ENCODE assay signal across 10 mouse cellular contexts in the genomic region with DNA sequence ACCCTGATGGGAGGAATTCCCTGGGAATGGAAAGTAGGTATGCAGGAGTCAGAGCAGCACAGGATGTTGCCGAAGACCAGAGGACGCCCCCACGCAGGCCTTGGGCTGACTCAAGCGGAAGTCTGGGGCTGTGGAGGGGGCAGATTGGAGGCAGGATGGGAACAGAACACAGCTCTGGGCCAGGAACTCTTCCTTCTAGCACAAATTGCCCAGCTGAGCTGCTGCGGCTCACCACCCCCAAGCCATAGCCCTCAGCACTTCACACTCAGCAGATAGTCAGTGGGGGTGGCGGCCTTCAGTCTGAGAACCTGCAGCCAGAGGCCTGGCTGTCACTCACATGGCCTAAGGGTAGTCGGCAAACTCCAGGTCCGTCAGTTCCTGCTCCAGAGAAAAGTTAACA. TPM values are rescaled to one million over a fixed set of nuclear protein-coding genes. Genes with fewer than 3 reads are reported as not detected.
DNase-seq lines count a peak whose midpoint lies in the region; ATAC-seq lines count a peak whose summit lies in the region.
"Had no signal": no experiment of that assay in that cellular context is flagged by ENCODE, and none has a peak within 500 bp of the region (broad histone marks: within the 10 kb centered on the region; RNA-seq: fewer than 3 reads in every experiment).

No protein-coding gene starts in this region.

- no peak overlapping the region for H3K9ac ChIP-seq in intestine, embryonic 16.5 days (ENCODE audit: low read depth, low read length)
- H3K9ac ChIP-seq: forebrain, embryonic 15.5 days had no signal

- no peaks in the 10 kb centered on the region for H3K9me3 ChIP-seq in heart, embryonic 10.5 days
- H3K9me3 ChIP-seq in intestine, embryonic 16.5 days (ENCODE audit: control insufficient read depth, low read length) = no peaks in the 10 kb centered on the region
- H3K9me3 ChIP-seq: forebrain, embryonic 15.5 days had no signal

- no peaks in the 10 kb centered on the region for H3K36me3 ChIP-seq in heart, embryonic 10.5 days
- no peaks in the 10 kb centered on the region for H3K36me3 ChIP-seq in intestine, embryonic 16.5 days (ENCODE audit: control insufficient read depth, insufficient read depth, low read length)
- H3K36me3 ChIP-seq: forebrain, embryonic 15.5 days had no signal

- no peak for DNase-seq in heart, embryonic 10.5 days (ENCODE audit: low spot score)
- DNase-seq in heart, adult 8-10 months (ENCODE audit: low spot score) = no peak
- peak; percentile 35 to 48 for DNase-seq in right cerebral cortex, adult 2 months (ENCODE audit: low spot score in 2 of 2)
- no peak for DNase-seq in right cerebral cortex, postnatal 10 days (ENCODE audit: low spot score in 2 of 2)
- DNase-seq in heart, postnatal 4 days = peak; percentile 65
- DNase-seq in thymus, postnatal 36 days = peak; percentile 52 to 67
- DNase-seq in urinary bladder, postnatal 14 days (ENCODE audit: low spot score) = no peak

- H3K27me3 ChIP-seq in heart, embryonic 10.5 days (ENCODE audit: insufficient read depth, poor library complexity, severe bottlenecking) = no peaks in the 10 kb centered on the region
- H3K27me3 ChIP-seq in intestine, embryonic 16.5 days (replicated peaks; ENCODE audit: control insufficient read depth, insufficient read depth, low read length) = no peaks in the 10 kb centered on the region
- H3K27me3 ChIP-seq: forebrain, embryonic 15.5 days had no signal

- peaks cover 56% of the 10 kb centered on the region for H3K4me1 ChIP-seq in heart, embryonic 10.5 days
- peaks cover 15% of the 10 kb centered on the region; the same call in 1 of the 2 replicates for H3K4me1 ChIP-seq in intestine, embryonic 16.5 days (ENCODE audit: control insufficient read depth, insufficient read depth, low read length)
- H3K4me1 ChIP-seq: forebrain, embryonic 15.5 days had no signal

- peak overlapping the region; percentile 86 for H3K27ac ChIP-seq in heart, embryonic 10.5 days
- H3K27ac ChIP-seq in intestine, embryonic 16.5 days (ENCODE audit: low read length) = no peak overlapping the region
- H3K27ac ChIP-seq: forebrain, embryonic 15.5 days had no signal

- no peak overlapping the region for H3K4me2 ChIP-seq in intestine, embryonic 16.5 days (ENCODE audit: low read depth, low read length)
- H3K4me2 ChIP-seq: forebrain, embryonic 15.5 days had no signal

- no peak overlapping the region for H3K4me3 ChIP-seq in heart, embryonic 10.5 days
- H3K4me3 ChIP-seq in intestine, embryonic 16.5 days (ENCODE audit: low read length) = no peak overlapping the region
- H3K4me3 ChIP-seq: forebrain, embryonic 15.5 days had no signal

- 18% methylated on average over 8 of the region's 8 CpGs for WGBS in heart, embryonic 10.5 days
- WGBS in intestine, embryonic 16.5 days = 56% methylated on average over 8 of the region's 8 CpGs

- ATAC-seq in intestine, embryonic 16.5 days = no peak
- ATAC-seq: forebrain, embryonic 15.5 days; intestine, postnatal 0 days had no signal

RNA-seq across cellular contexts. Expression of gene Dusp5, which starts 21.4 kb away (rescaled TPM):
- polyA plus RNA-seq in heart, embryonic 10.5 days (2016; fragmentation: Nextera tagmentation; extraction: Ambion mirVana) = 11.9 and 15.9 TPM in 2 replicates
- 1 to 10 TPM; 3.1 to 5.6 (median 4.2) TPM for total RNA-seq in heart, adult 8-10 months (2022)
- 10 to 100 TPM; 18.7 to 20.7 TPM for total RNA-seq in heart, postnatal 4 days (2021)
- 7.9 and 11.0 TPM in 2 replicates for polyA plus RNA-seq in intestine, embryonic 16.5 days (2015; fragmentation: Nextera tagmentation; extraction: Ambion mirVana)

Comparison
In these comparisons a context has a peak if more than half of its experiments do, and no peak if none do; other contexts are left out.
1. DNase-seq: peak in right cerebral cortex, adult 2 months (2 of 2), heart, postnatal 4 days (single experiment) and thymus, postnatal 36 days (2 of 2); none in heart, embryonic 10.5 days (single experiment), heart, adult 8-10 months (single experiment), right cerebral cortex, postnatal 10 days (0 of 2) and urinary bladder, postnatal 14 days (single experiment).